Comparison of ENCODE assay signal across 31 mouse cellular contexts in genomic region chr14:103595870-103596269, GRCm38 (mm10). TPM values are rescaled to one million over a fixed set of nuclear protein-coding genes. Genes with fewer than 3 reads are reported as not detected.
"Had no signal": no experiment of that assay in that cellular context is flagged by ENCODE, and none has a peak within 500 bp of the region (broad histone marks: within the 10 kb centered on the region; RNA-seq: fewer than 3 reads in every experiment).

No protein-coding gene starts in this region.

- H3K27ac ChIP-seq: embryonic facial prominence, embryonic 10.5 days; embryonic facial prominence, embryonic 12.5 days; embryonic facial prominence, embryonic 13.5 days; embryonic facial prominence, embryonic 15.5 days; forebrain, embryonic 10.5 days; forebrain, embryonic 12.5 days; forebrain, embryonic 13.5 days; forebrain, embryonic 15.5 days; gastrocnemius, adult 2 months; heart, adult 2 months had no signal

- H3K4me3 ChIP-seq: embryonic facial prominence, embryonic 10.5 days; embryonic facial prominence, embryonic 12.5 days; embryonic facial prominence, embryonic 13.5 days; embryonic facial prominence, embryonic 15.5 days; erythroblast, embryonic 14.5 days; forebrain, embryonic 10.5 days; forebrain, embryonic 12.5 days; forebrain, embryonic 13.5 days; forebrain, embryonic 15.5 days; gastrocnemius, adult 2 months; heart, adult 2 months had no signal

- ATAC-seq: forebrain, embryonic 13.5 days; forebrain, embryonic 14.5 days; forebrain, embryonic 15.5 days; forebrain, embryonic 16.5 days; forebrain, postnatal 0 days had no signal

- DNase-seq: cerebellum, adult 2 months; cerebellum, adult 8-10 months; cerebellum, adult 9-10 months; cerebellum, adult 9-11 months; cerebellum, postnatal 10 days; cerebellum, postnatal 14 days; cerebellum, postnatal 25 days; cerebellum, postnatal 36 days; embryo, embryonic 11 days; forebrain, postnatal 0 days; gastrocnemius, adult 2 months; gastrocnemius, postnatal 10 days; gastrocnemius, postnatal 14 days; gastrocnemius, postnatal 25 days; gastrocnemius, postnatal 36 days; heart, adult 11 months; heart, adult 18-20 months; heart, adult 2 months had no signal

RNA-seq across cellular contexts. Expression of gene Slain1, which starts 54.2 kb away (rescaled TPM):
- total RNA-seq: gastrocnemius, adult 18-20 months; gastrocnemius, adult 2 months; gastrocnemius, adult 8-10 months; gastrocnemius, postnatal 25 days had no signal
